Mouse (Mus musculus) myocyte (in vitro differentiated cells): ENCODE measurements around the gene Il34. TPM values are rescaled to one million over a fixed set of nuclear protein-coding genes. Genes with fewer than 3 reads are reported as not detected.
A peak's percentile ranks its signal among the peaks of the same experiment; 100 is the strongest.

Source experiments
- H3K27me3 ChIP-seq: one replicate; pipeline ENCODE4 v1.6.1; 2011; ENCODE audit not compliant: control insufficient read depth, insufficient read depth, insufficient read length
- H3K36me3 ChIP-seq: one replicate; pipeline ENCODE4 v1.6.1; 2011; ENCODE audit not compliant: control insufficient read depth, insufficient read depth
- H3K4me2 ChIP-seq: one replicate; pipeline ENCODE4 v1.6.1; 2011; ENCODE audit warnings: low read depth, control low read depth
- H3K4me3 ChIP-seq: one replicate; pipeline ENCODE4 v1.5.1; 2011; ENCODE audit warnings: mild to moderate bottlenecking, control low read depth, moderate library complexity
- H3K79me2 ChIP-seq: one replicate; pipeline ENCODE4 v1.6.1; 2011; ENCODE audit not compliant: control insufficient read depth, insufficient read depth
- H3ac ChIP-seq: one replicate; pipeline ENCODE4 v1.6.1; 2011; ENCODE audit not compliant: control insufficient read depth, insufficient read length
- CEBPB ChIP-seq: IDR thresholded peaks from 2 replicates; pipeline ENCODE4 v1.6.1; 2011; ENCODE audit warnings: mild to moderate bottlenecking, moderate library complexity; ENCODE audit not compliant: poor library complexity, insufficient read depth, severe bottlenecking
- E2F4 ChIP-seq: IDR thresholded peaks from one replicate; pipeline ENCODE4 v1.6.1; 2011; ENCODE audit warnings: mild to moderate bottlenecking, control low read depth, moderate library complexity; ENCODE audit not compliant: insufficient read depth
- MAX ChIP-seq: IDR thresholded peaks from one replicate; pipeline ENCODE4 v1.6.1; 2011; ENCODE audit warnings: low read depth, mild to moderate bottlenecking, control low read depth
- MYOD1 ChIP-seq, 3 experiments: IDR thresholded peaks; one replicate each; pipeline ENCODE4 v1.6.1; 2011; ENCODE audit warnings: control low read depth in 2 of 3, low read depth in 2 of 3, mild to moderate bottlenecking in 2 of 3, moderate library complexity in 1 of 3; ENCODE audit not compliant: insufficient read length in 2 of 3, control insufficient read depth in 1 of 3
- MYOG ChIP-seq, 3 experiments: IDR thresholded peaks; one replicate each; pipeline ENCODE4 v1.6.1; 2011; ENCODE audit warnings: control low read depth in 2 of 3, low read depth in 2 of 3, mild to moderate bottlenecking in 2 of 3; ENCODE audit not compliant: insufficient read length in 2 of 3, control insufficient read depth in 1 of 3, insufficient read depth in 1 of 3
- POLR2A ChIP-seq: IDR thresholded peaks from one replicate; pipeline ENCODE4 v1.6.1; 2011; ENCODE audit warnings: low read depth, mild to moderate bottlenecking, control low read depth, moderate library complexity; ENCODE audit not compliant: insufficient read length
- POLR2AphosphoS2 ChIP-seq: IDR thresholded peaks from one replicate; pipeline ENCODE4 v1.6.1; 2011; ENCODE audit warnings: low read depth, control low read depth; ENCODE audit not compliant: insufficient read length
- REST ChIP-seq: IDR thresholded peaks from one replicate; pipeline ENCODE4 v1.6.1; 2011; ENCODE audit warnings: mild to moderate bottlenecking, control low read depth, moderate library complexity; ENCODE audit not compliant: insufficient read depth, insufficient read length
- SRF ChIP-seq: IDR thresholded peaks from one replicate; pipeline ENCODE4 v1.6.1; 2011; ENCODE audit warnings: low read depth; ENCODE audit not compliant: control insufficient read depth, insufficient read length
- TCF12 ChIP-seq: IDR thresholded peaks from one replicate; pipeline ENCODE4 v1.6.1; 2011; ENCODE audit warnings: mild to moderate bottlenecking, control low read depth; ENCODE audit not compliant: poor library complexity, insufficient read depth, severe bottlenecking
- TCF3 ChIP-seq: IDR thresholded peaks from one replicate; pipeline ENCODE4 v1.6.1; 2011; ENCODE audit warnings: low read depth, control low read depth; ENCODE audit not compliant: insufficient read length
- USF1 ChIP-seq: IDR thresholded peaks from one replicate; pipeline ENCODE4 v1.6.1; 2011; ENCODE audit warnings: low read depth, mild to moderate bottlenecking, control low read depth, moderate library complexity
- polyA plus RNA-seq: library from polyadenylated mRNA; unstranded; fragments of >200 nt; fragmentation: generic; extraction: Trizol; gene quantifications from one replicate; pipeline ENCODE4 v1.2.1, GENCODE M21; 2012; ENCODE audit warnings: missing spikeins

Gene Il34
- polyA plus RNA-seq, 1 experiment = 13.4 TPM

GRCm38 (mm10) chr8:110811793-110812192, 6.1 kb upstream of the Il34 start:
- Histone ChIP-seq H3K36me3 (peaks cover 73% of the 10 kb centered on the region), H3K27me3 (no peaks in the 10 kb centered on the region), H3K79me2 (no peaks in the 10 kb centered on the region), H3K4me3 (no peak overlapping the region), H3K4me2 (no peak overlapping the region), H3ac (no peak overlapping the region)
- TF ChIP-seq REST (no peak), CEBPB (no peak), E2F4 (no peak), USF1 (no peak), TCF12 (no peak), MAX (no peak), MYOG (IDR thresholded peaks at IDR 0.05; ENCODE audit: control insufficient read depth in 1 of 3, insufficient read depth in 1 of 3, insufficient read length in 2 of 3, low read depth in 2 of 3) (no peak), POLR2A (no peak), MYOD1 (IDR thresholded peaks at IDR 0.05; ENCODE audit: control insufficient read depth in 1 of 3, insufficient read length in 2 of 3, low read depth in 2 of 3) (no peak), SRF (no peak), POLR2AphosphoS2 (no peak), TCF3 (no peak)

GRCm38 (mm10) chr8:110811116-110811515, 5.4 kb upstream of the Il34 start:
- TF ChIP-seq E2F4 (no peak), MAX (no peak)
- no peak overlapping the region for H3K4me3 ChIP-seq
- H3K79me2 ChIP-seq = no peaks in the 10 kb centered on the region
- peaks cover 66% of the 10 kb centered on the region for H3K36me3 ChIP-seq
- no peak overlapping the region for H3K4me2 ChIP-seq
- no peak overlapping the region for H3ac ChIP-seq
- H3K27me3 ChIP-seq = no peaks in the 10 kb centered on the region

DNA sequence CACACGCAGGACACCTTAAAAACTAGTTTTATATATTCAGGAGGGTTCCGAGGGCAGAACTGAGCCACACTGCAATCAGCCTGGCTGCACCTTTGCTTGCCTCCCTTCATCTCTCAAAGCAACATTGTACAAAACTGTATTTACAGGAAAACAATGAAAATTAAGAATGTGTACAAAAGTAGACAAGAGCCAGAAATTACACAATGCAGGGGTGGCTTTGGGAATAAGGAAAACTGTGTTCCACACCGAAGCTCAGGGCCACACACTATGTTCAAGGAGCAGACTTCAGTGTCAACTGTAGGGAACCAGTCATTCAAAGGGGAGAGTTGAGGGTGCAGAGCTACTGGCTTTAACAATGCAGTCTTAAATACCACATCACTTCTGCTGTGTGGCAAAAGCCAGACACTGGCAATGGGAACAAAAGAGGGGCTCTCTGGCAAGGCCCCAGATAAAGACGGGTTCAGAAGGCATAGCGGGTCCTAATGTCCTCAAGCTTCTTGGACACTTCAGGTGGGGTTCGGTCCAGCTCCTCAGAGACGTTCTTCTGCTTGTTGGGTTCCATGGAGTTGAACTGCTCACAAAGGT, 4.8 kb upstream of the Il34 start:
- TF ChIP-seq TCF12 (no peak), POLR2A (no peak), MAX (no peak), MYOG (IDR thresholded peaks at IDR 0.05; ENCODE audit: control insufficient read depth in 1 of 3, insufficient read depth in 1 of 3, insufficient read length in 2 of 3, low read depth in 2 of 3) (no peak), REST (no peak), POLR2AphosphoS2 (no peak), TCF3 (no peak), MYOD1 (IDR thresholded peaks at IDR 0.05; ENCODE audit: control insufficient read depth in 1 of 3, insufficient read length in 2 of 3, low read depth in 2 of 3) (no peak), USF1 (no peak), CEBPB (no peak), SRF (no peak), E2F4 (no peak)
- Histone ChIP-seq H3K27me3 (no peaks in the 10 kb centered on the region), H3K4me2 (no peak overlapping the region), H3ac (no peak overlapping the region), H3K4me3 (no peak overlapping the region), H3K36me3 (peaks cover 61% of the 10 kb centered on the region), H3K79me2 (no peaks in the 10 kb centered on the region)

- H3K36me3 ChIP-seq = peaks cover 54% of the 10 kb centered on the region
- no peak overlapping the region for H3ac ChIP-seq
- no peak overlapping the region for H3K4me2 ChIP-seq
- H3K27me3 ChIP-seq = no peaks in the 10 kb centered on the region
- H3K4me3 ChIP-seq = no peak overlapping the region
- H3K79me2 ChIP-seq = no peaks in the 10 kb centered on the region
- peak; percentile 53 for TF ChIP-seq USF1
- no peak for TF ChIP-seq CEBPB
These were observed 4.1 kb upstream of the Il34 start for GRCm38 (mm10) chr8:110809831-110810230.

- Histone ChIP-seq H3ac (no peak overlapping the region), H3K4me3 (no peak overlapping the region), H3K27me3 (no peaks in the 10 kb centered on the region), H3K4me2 (peak overlapping the region; percentile 18), H3K79me2 (no peaks in the 10 kb centered on the region), H3K36me3 (peaks cover 44% of the 10 kb centered on the region)
- TF ChIP-seq MYOD1 (IDR thresholded peaks at IDR 0.05; ENCODE audit: control insufficient read depth in 1 of 3, insufficient read length in 2 of 3, low read depth in 2 of 3) (peak in 1 of 3 experiments; percentile 18), POLR2AphosphoS2 (peak; percentile 73), USF1 (no peak)
These were observed 3.1 kb upstream of the Il34 start for GRCm38 (mm10) chr8:110808495-110809472.
